Mouse (Mus musculus) limb, embryonic 11.5 days (tissue): ENCODE results near the gene Fbrs. TPM values are rescaled to one million over a fixed set of nuclear protein-coding genes. Genes with fewer than 3 reads are reported as not detected.
"Not testable (repeated sequence)": the region's sequence is repeated elsewhere in the genome, so short reads cannot be mapped to it uniquely, and the experiment has no call there.

Experiments
- ATAC-seq: fragments of 200-750 bp; cut with Nextera tagmentation; 2 replicates; pipeline ENCODE4 v1.8.0; 2017; ENCODE audit warnings: low read depth; ENCODE audit not compliant: insufficient number of reproducible peaks, low FRiP score, low TSS enrichment
- DNase-seq: peaks from one replicate; pipeline ENCODE4 v3.0.0-alpha.2; 2015; ENCODE audit warnings: low spot score
- H3K27ac ChIP-seq: fragments of 300-500 bp; sonication (generic); replicated peaks from 2 replicates; pipeline ENCODE4 v1.5.1; 2014; ENCODE audit warnings: low read depth, mild to moderate bottlenecking, low read length
- H3K27me3 ChIP-seq: fragments of 300-500 bp; sonication (generic); 2 replicates; pipeline ENCODE4 v1.6.1; 2014; ENCODE audit warnings: mild to moderate bottlenecking, low read length, mixed read lengths; ENCODE audit not compliant: control insufficient read depth, insufficient read depth
- H3K36me3 ChIP-seq: fragments of 300-500 bp; sonication (generic); 2 replicates; pipeline ENCODE4 v1.6.1; 2014; ENCODE audit warnings: mild to moderate bottlenecking, low read length, moderate library complexity, mixed read lengths; ENCODE audit not compliant: control insufficient read depth, insufficient read depth
- H3K4me1 ChIP-seq: fragments of 300-500 bp; sonication (generic); 2 replicates; pipeline ENCODE4 v1.6.1; 2014; ENCODE audit warnings: low read length, mixed read lengths; ENCODE audit not compliant: control insufficient read depth, insufficient read depth
- H3K4me2 ChIP-seq: fragments of 300-500 bp; sonication (generic); 2 replicates; pipeline ENCODE4 v1.6.1; 2014; ENCODE audit warnings: low read depth, mild to moderate bottlenecking, moderate library complexity; ENCODE audit not compliant: severe bottlenecking
- H3K4me3 ChIP-seq: fragments of 300-500 bp; sonication (generic); 2 replicates; pipeline ENCODE4 v1.5.1; 2014; ENCODE audit warnings: low read depth, low read length
- H3K9ac ChIP-seq: fragments of 300-500 bp; sonication (generic); 2 replicates; pipeline ENCODE4 v1.6.1; 2014; ENCODE audit warnings: mild to moderate bottlenecking, low read length
- H3K9me3 ChIP-seq: fragments of 300-500 bp; sonication (generic); 2 replicates; pipeline ENCODE4 v1.6.1; 2016; ENCODE audit warnings: low read length; ENCODE audit not compliant: control insufficient read depth
- WGBS: fragments of 180-500 bp; shearing (Covaris S2); extraction: QIAGEN DNeasy Blood & Tissue Kit; methylation state at CpG from one replicate; pipeline ENCODE4 v1.1.7; 2014; 5-methylcytosine and 5-hydroxymethylcytosine counted together
- polyA plus RNA-seq: library from polyadenylated mRNA; unstranded; fragments of >200 nt; fragmentation: Nextera tagmentation; extraction: Ambion mirVana; gene quantifications from 2 replicates; pipeline ENCODE4 v1.2.1, GENCODE M21; 2014

Fbrs gene
- polyA plus RNA-seq, 1 experiment from 2014 or later: 13.2 TPM

DNA sequence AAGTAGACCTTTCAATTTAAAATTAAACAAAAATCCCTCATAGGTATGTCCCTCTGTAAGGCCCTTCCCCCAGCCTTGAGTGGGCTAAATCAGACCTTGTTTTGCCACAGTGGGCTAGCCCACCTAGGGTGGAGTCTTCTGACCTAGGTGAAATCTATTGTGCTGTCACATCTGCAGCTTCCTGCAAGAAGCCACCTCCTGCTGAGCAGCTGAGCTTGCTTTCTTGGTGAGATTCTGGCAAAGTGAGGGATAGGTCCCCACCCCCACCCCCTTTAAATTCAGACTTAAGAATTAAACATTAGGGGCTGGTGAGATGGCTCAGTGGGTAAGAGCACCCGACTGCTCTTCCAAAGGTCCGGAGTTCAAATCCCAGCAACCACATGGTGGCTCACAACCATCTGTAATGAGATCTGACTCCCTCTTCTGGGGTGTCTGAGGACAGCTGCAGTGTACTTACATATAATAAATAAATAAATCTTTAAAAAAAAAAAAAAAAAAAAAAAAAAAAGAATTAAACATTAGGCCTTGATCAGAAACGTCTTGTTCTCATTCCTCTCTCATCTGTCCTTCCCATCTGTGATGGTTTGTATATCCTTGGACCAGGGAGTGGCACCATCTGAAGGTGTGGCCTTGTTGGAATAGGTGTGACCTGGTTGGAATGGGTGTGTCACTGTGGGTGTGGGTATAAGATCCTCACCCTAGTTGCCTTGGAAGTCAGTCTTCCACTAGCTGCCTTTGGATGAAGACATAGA lies 20.5 kb upstream of the Fbrs start:
- H3K9me3 ChIP-seq, H3K4me2 ChIP-seq, H3K27me3 ChIP-seq, H3K9ac ChIP-seq, H3K4me3 ChIP-seq, H3K27ac ChIP-seq, ATAC-seq, DNase-seq, H3K4me1 ChIP-seq: not testable (repeated sequence)
- WGBS: 84% methylated on average over 3 of the region's 3 CpGs
- H3K36me3 ChIP-seq: peaks cover 16% of the 10 kb centered on the region

DNA sequence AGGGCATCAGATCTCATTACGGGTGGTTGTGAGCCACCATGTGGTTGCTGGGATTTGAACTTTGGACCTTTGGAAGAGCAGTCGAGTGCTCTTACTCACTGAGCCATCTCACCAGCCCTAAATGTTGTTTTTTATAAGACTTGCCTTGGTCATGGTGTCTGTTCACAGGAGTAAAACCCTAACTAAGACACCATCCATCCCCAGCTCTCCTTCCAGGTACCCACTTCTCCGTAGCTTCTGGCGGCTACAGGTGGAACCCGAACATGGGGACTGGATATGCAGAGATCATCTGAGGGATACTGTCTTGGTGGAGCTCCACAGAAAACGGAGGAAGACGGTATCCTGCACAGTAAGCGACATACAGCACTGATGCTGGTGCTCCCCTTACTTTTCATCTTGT lies 19.7 kb upstream of the Fbrs start, which contains the start of gene Prr14:
Gene Prr14, plus strand, starts transcription at position 301 of the 400 bp plus-strand sequence.
- H3K4me3 ChIP-seq, ATAC-seq, H3K27me3 ChIP-seq, H3K4me2 ChIP-seq, DNase-seq, H3K9me3 ChIP-seq, H3K9ac ChIP-seq, H3K4me1 ChIP-seq, H3K27ac ChIP-seq: not testable (repeated sequence)
- 96% methylated on average over 8 of the region's 8 CpGs for WGBS
- peaks cover 16% of the 10 kb centered on the region for H3K36me3 ChIP-seq

DNA sequence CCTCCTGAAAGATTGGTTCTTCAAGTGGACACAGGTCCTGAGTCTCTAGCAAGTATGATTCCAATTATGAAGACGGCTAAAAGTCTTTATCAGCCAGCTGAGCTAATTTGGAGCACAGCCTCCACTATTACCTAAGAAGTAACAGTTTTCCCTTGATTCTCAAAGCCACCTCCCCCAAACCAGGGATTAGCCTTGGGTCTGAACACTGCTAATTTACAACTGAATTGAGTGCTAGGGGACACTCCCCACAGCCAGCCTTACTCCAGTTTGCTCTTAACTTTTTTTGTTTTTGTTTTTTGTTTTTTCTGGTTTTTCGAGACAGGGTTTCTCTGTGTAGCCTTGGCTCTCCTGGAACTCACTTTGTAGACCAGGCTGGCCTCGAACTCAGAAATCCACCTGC lies 13.8 kb upstream of the Fbrs start:
- Histone ChIP-seq H3K36me3 (peaks cover 5% of the 10 kb centered on the region; the same call in 1 of the 2 replicates), H3K9me3 (no peaks in the 10 kb centered on the region), H3K4me1 (no peaks in the 10 kb centered on the region), H3K4me3 (no peak overlapping the region), H3K4me2 (no peak overlapping the region), H3K27ac (no peak overlapping the region), H3K27me3 (no peaks in the 10 kb centered on the region), H3K9ac (no peak overlapping the region)
- DNase-seq (no peak), ATAC-seq (no peak)
- 90% methylated on average over 3 of the region's 3 CpGs for WGBS

DNA sequence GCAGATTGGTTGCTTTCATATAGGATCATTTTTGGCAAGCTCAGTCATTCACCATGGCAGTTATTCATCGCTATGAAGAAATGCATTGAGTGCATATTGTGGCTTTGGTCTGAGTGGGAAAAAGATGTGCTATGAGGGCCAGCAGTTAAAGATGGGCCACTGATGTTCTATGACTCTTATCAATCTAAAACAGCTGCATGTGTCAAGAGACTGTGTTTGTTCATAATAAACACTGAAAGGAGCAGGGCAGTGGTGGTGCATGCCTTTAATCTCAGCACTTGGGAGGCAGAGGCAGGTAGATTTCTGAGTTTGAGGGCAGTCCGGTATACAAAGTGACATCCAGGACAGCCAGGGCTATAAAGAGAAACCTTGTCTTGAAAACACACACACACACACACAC lies 13.3 kb upstream of the Fbrs start:
- ATAC-seq, H3K4me1 ChIP-seq: not testable (repeated sequence)

DNA sequence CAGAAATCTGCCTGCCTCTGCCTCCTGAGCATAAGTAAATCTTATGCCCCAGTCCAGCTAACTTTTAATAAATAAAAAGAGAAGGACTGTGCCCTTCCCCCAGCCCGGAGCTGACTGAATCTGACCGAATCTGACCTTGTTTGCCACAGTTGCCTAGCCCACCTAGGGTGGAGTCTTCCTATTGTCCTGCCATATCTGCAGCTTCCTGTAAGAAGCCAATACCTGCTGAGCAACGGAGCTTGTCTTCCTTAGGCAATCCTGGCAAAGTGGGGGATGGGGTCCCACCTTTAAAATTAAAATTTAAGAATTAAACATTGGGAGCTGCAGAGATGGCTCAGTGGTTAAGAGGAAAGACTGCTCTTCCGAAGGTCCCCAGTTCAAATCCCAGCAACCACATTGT lies 12.4 kb upstream of the Fbrs start:
- WGBS: 97% methylated on average over 4 of the region's 4 CpGs
- DNase-seq (no peak), ATAC-seq (no peak)
- no peaks in the 10 kb centered on the region for H3K9me3 ChIP-seq
- H3K4me2 ChIP-seq: no peak overlapping the region
- H3K27ac ChIP-seq: no peak overlapping the region
- H3K27me3 ChIP-seq: no peaks in the 10 kb centered on the region
- H3K9ac ChIP-seq: no peak overlapping the region
- no peak overlapping the region for H3K4me3 ChIP-seq
- H3K36me3 ChIP-seq: peaks cover 5% of the 10 kb centered on the region; the same call in 1 of the 2 replicates
- no peaks in the 10 kb centered on the region for H3K4me1 ChIP-seq

More for the DNA sequence above, 13.3 kb upstream of the Fbrs start:
- H3K4me3 ChIP-seq, H3K27me3 ChIP-seq, H3K9me3 ChIP-seq, H3K9ac ChIP-seq, H3K27ac ChIP-seq, H3K4me2 ChIP-seq, DNase-seq, H3K36me3 ChIP-seq: not testable (repeated sequence)
- 97% methylated on average over 2 of the region's 2 CpGs for WGBS

DNA sequence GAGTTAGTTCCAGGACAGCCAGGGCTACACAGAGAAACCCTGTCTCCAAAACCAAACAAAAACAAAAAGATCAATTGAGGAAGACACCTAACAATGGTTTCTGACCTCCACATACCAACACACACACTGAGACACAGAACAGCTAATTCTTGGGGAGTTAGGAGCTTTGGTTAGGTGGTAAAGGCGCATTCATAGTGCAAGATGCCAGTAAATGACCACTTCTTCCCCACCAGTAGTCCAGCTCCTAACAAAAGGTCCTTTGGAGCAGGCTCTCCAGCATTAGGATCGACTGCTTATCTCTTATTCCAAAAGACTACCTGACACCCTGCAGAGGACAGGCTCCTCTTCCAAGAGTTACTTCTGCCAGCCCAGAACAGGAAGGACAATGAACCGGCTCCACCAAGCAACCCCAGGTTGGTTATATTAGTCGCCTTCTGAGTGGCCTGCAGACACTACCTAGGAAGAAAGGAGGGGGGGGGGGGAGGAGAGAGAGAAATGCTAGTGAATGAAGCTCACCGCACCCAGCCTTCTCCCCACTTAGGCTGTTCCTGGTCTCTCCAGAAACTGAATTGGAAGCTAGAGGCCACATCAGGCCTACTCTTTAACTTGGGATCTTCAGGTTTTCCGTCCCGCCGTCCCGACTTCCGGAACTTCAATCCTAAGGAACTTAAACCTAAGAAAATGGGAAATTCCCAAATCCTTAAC lies 8.8 kb upstream of the Fbrs start:
- ATAC-seq: no peak
- WGBS: 9% methylated on average over 10 of the region's 10 CpGs
- peaks cover 14% of the 10 kb centered on the region; the same call in 1 of the 2 replicates for H3K36me3 ChIP-seq

DNA sequence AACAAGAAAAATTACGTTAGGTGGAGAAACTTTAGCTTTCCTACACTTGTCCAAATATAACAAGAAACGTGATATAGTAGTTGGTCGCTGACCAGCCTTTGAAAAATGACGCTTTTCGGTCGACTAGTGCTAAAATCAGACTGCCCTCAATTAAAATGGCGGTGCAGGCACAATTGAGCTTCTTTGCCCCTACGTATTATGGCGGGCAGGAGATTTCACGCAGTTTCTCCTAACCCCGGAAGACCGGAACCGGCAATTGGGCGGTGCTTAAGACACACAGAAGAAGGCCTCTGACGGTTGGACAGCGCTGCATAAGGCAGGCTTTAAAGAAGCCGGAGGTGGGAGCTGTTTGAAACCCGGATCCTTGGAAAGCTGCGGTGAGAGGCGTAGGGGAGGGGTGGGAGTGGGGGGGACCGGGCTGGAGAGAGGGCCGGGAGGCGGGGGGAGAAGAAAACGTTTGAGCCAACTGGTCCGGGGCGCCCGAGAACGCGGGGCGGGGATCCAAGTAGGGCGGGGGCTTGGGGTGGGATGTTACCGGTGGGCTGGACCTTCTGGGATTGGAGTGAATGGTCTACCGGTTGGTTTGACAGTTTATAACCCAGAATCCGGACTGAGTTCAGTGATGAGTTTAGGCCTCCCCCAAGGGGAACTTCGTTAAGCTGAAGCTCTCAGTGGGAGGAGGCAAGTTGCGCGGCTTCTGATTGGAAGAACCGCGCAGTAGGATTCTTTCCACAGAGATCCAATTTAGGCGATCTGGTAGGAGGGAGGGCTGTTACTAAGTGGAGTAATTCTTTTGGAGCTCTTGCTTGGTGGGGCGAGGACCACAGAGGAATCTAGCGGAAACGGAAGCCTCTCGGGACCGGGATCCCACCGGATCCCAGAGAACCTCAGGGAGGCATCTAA lies 8.0 kb upstream of the Fbrs start:
- DNase-seq (peak; percentile 89), ATAC-seq (peak; percentile 87)
- peak overlapping the region; percentile 63 for H3K9ac ChIP-seq
- H3K9me3 ChIP-seq: no peaks in the 10 kb centered on the region
- no peaks in the 10 kb centered on the region for H3K27me3 ChIP-seq
- H3K4me2 ChIP-seq: peak overlapping the region; percentile 79
- H3K4me3 ChIP-seq: peak overlapping the region; percentile 63
- under 1% methylated on average over 46 of the region's 46 CpGs for WGBS
- peaks cover 20% of the 10 kb centered on the region for H3K36me3 ChIP-seq
- H3K4me1 ChIP-seq: peaks cover 4% of the 10 kb centered on the region; the same call in 1 of the 2 replicates
- peak overlapping the region; percentile 77 for H3K27ac ChIP-seq

More for the DNA sequence above, 8.8 kb upstream of the Fbrs start:
- Histone ChIP-seq H3K4me2 (peak overlapping the region; percentile 79), H3K4me3 (peak overlapping the region; percentile 63), H3K9me3 (no peaks in the 10 kb centered on the region), H3K9ac (peak overlapping the region; percentile 63), H3K4me1 (peaks cover 4% of the 10 kb centered on the region; the same call in 1 of the 2 replicates), H3K27me3 (no peaks in the 10 kb centered on the region), H3K27ac (peak overlapping the region; percentile 77)
- peak; percentile 55 for DNase-seq

DNA sequence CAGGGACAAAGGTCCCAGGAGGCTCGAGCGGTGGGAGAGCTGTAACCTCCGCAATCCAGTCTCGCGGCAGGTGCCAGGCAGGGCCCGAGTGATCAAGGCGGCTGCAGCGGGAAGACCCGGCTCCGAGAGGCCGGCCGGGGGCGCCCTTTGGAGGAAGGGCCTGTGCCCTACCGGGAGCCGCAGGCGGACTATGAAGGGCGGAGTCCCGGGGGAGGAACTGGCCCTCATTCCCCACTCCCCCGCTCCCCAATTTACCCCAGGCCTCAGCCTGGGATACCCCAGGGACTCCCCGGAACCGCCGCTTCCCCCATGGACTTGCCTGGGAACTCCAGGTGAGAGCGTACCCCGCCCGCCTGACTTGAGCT lies 7.4 kb upstream of the Fbrs start:
- peaks cover 4% of the 10 kb centered on the region; the same call in 1 of the 2 replicates for H3K4me1 ChIP-seq
- no peaks in the 10 kb centered on the region for H3K27me3 ChIP-seq
- no peaks in the 10 kb centered on the region for H3K9me3 ChIP-seq
- WGBS: under 1% methylated on average over 25 of the region's 25 CpGs
- DNase-seq (no peak), ATAC-seq (peak; percentile 17)
- peak overlapping the region; percentile 63 for H3K4me3 ChIP-seq
- H3K36me3 ChIP-seq: peaks cover 23% of the 10 kb centered on the region
- peak overlapping the region; percentile 77 for H3K27ac ChIP-seq
- H3K9ac ChIP-seq: peak overlapping the region; percentile 63
- peak overlapping the region; percentile 79 for H3K4me2 ChIP-seq
